Mouse (Mus musculus): ENCODE results near the gene Lnp1.

GRCm38 (mm10) chr16:56873410-56873809 is 54.5 kb downstream of the Lnp1 start:
- no peak for TF ChIP-seq POLR2A (IDR thresholded peaks at IDR 0.05; ENCODE audit: insufficient read depth, low read length)
- TF ChIP-seq CTCF (IDR thresholded peaks at IDR 0.05; ENCODE audit: low read depth, low read length), result no peak
